Mouse (Mus musculus) liver, postnatal 0 days (tissue): Measurements from ENCODE around the gene Gpt2.

Source experiments
- CTCF ChIP-seq: sonication (generic); IDR thresholded peaks from 2 replicates; pipeline ENCODE4 v1.5.1; 2016; ENCODE audit warnings: antibody characterized with exemption, low read depth
- EP300 ChIP-seq: IDR thresholded peaks from 2 replicates; pipeline ENCODE4 v1.6.1; 2016; ENCODE audit warnings: antibody characterized with exemption, low read depth, mild to moderate bottlenecking

DNA sequence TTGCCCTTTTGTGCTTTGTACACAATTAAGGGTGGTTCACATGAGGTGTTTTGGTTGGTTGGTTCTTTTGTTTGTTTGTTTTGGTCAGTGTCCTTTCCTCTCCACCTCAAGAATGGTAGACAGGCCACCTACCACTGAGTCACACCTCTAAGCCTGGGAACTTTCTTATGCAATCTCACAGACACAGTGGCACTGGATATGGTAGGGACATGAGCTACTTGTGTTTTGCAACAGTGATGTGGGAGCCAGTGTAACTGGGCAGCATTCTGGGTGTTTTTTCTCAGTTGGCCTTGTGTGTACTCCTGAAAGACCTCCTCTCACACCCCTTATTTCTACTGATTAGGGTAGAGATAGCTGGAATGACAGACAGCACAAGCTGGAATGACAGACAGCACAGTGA, 3.7 kb upstream of the Gpt2 start:
- TF ChIP-seq CTCF, result no peak
- TF ChIP-seq EP300, result peak; percentile 30; the same call in 1 of the 2 replicates
